In genomic region chr17:9821358-9821757, GRCm38 (mm10) we compare ENCODE assay signal across 21 mouse cellular contexts.
DNase-seq lines count a peak whose midpoint lies in the region; TF ChIP-seq lines count a peak whose summit lies in the region.
"Had no signal": no experiment of that assay in that cellular context is flagged by ENCODE, and none has a peak within 500 bp of the region (broad histone marks: within the 10 kb centered on the region; RNA-seq: fewer than 3 reads in every experiment).

No protein-coding gene starts in this region.

- no peak overlapping the region for H3K27ac ChIP-seq in layer of hippocampus, adult 2 months
- H3K27ac ChIP-seq: embryonic facial prominence, embryonic 13.5 days; embryonic facial prominence, embryonic 15.5 days; forebrain, embryonic 10.5 days; forebrain, embryonic 12.5 days had no signal

- no peak overlapping the region for H3K4me3 ChIP-seq in layer of hippocampus, adult 2 months
- H3K4me3 ChIP-seq: embryonic facial prominence, embryonic 13.5 days; embryonic facial prominence, embryonic 15.5 days; erythroblast, embryonic 14.5 days; forebrain, embryonic 10.5 days; forebrain, embryonic 12.5 days had no signal

- DNase-seq in 3134 (ENCODE audit: extremely low read depth, insufficient read length, low spot score), result peak; percentile 65
- peak; percentile 46 for DNase-seq in 3T3-L1 (ENCODE audit: low read depth, low spot score)
- DNase-seq in Muller cell, postnatal 12 days (ENCODE audit: inconsistent ontology term), result peak; percentile 77
- no peak for DNase-seq in liver
- DNase-seq in layer of hippocampus, adult 8-10 months (ENCODE audit: low spot score in 2 of 2), result no peak
- DNase-seq in layer of hippocampus, adult 2 months (ENCODE audit: low spot score in 2 of 2), result no peak
- DNase-seq: adrenal gland, adult 2 months; adrenal gland, postnatal 10 days; adrenal gland, postnatal 25 days; cerebellum, adult 11 months; cerebellum, adult 18-20 months; cerebellum, adult 8-10 months; cerebellum, adult 9-11 months; cerebellum, postnatal 14 days; cerebellum, postnatal 36 days; embryo, embryonic 11 days had no signal

- no peak for TF ChIP-seq CTCF in layer of hippocampus, adult 2 months (conservative IDR thresholded peaks at IDR 0.05)

Comparison
In these comparisons a context has a peak if more than half of its experiments do, and no peak if none do; other contexts are left out.
1. DNase-seq: peak in 3134 (single experiment), 3T3-L1 (single experiment) and Muller cell, postnatal 12 days (single experiment); none in liver (single experiment), layer of hippocampus, adult 8-10 months (0 of 2) and layer of hippocampus, adult 2 months (0 of 2).